Mouse (Mus musculus) midbrain, embryonic 10.5 days (tissue): ENCODE data around the gene Mrpl43. TPM values are rescaled to one million over a fixed set of nuclear protein-coding genes. Genes with fewer than 3 reads are reported as not detected.

Experiments used
- DNase-seq: peaks from one replicate; pipeline ENCODE4 v3.0.0-alpha.2; 2017; ENCODE audit warnings: low spot score
- H3K27ac ChIP-seq: fragments of 300-500 bp; sonication (generic); replicated peaks from 2 replicates; pipeline ENCODE4 v1.5.1; 2016; ENCODE audit warnings: mild to moderate bottlenecking
- H3K27me3 ChIP-seq: fragments of 300-500 bp; sonication (generic); 2 replicates; pipeline ENCODE4 v1.6.1; 2016; ENCODE audit warnings: low read depth, mild to moderate bottlenecking; ENCODE audit not compliant: poor library complexity, severe bottlenecking
- H3K36me3 ChIP-seq: fragments of 300-500 bp; sonication (generic); 2 replicates; pipeline ENCODE4 v1.6.1; 2016; ENCODE audit warnings: mild to moderate bottlenecking, moderate library complexity
- H3K4me1 ChIP-seq: fragments of 300-500 bp; sonication (generic); 2 replicates; pipeline ENCODE4 v1.6.1; 2016
- H3K4me3 ChIP-seq: fragments of 300-500 bp; sonication (generic); 2 replicates; pipeline ENCODE4 v1.5.1; 2016; ENCODE audit warnings: mild to moderate bottlenecking, moderate library complexity
- H3K9me3 ChIP-seq: fragments of 300-500 bp; sonication (generic); replicated peaks from 2 replicates; pipeline ENCODE4 v1.6.1; 2016; ENCODE audit warnings: mild to moderate bottlenecking
- WGBS: fragments of 180-500 bp; shearing (Covaris S2); methylation state at CpG from one replicate; pipeline ENCODE4 v1.1.7; 2016; 5-methylcytosine and 5-hydroxymethylcytosine counted together
- polyA plus RNA-seq: library from polyadenylated mRNA; unstranded; fragments of >200 nt; fragmentation: Nextera tagmentation; extraction: Ambion mirVana; gene quantifications from 2 replicates; pipeline ENCODE4 v1.2.1, GENCODE M21; 2016

Mrpl43 gene
- polyA plus RNA-seq, 1 experiment from 2014 or later = 72.9 TPM

DNA sequence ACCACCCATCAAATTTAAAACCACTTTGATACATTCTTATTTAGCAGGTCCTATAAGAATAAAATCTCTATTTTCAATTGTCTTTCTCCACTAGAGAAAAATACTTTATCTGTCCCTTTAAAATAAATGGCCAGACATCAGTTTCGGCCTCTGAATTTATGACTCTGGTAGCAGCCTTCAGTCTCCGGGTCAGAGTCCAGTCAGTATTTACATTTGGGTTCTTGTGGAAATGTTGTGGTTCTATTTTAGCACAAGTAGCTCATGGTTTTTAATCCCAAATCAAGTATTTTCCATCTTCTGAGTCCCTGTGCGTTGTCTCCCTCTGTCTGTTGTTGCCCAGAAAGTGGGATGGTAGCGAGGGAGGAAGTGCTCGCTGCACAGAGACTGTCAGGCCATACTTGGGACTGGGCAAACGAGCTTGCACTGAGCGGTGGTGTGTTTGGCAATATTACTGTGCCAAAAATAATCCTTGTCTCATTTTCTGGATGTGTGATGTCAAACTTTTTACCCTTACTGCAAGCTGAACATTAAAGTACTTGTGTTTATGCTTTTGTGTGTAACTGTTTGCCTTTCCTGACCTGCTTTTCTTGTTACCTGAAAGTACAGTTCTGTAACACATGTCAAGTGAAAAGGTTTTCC, 23.6 kb downstream of the Mrpl43 start:
- Histone ChIP-seq H3K4me1 (no peaks in the 10 kb centered on the region), H3K36me3 (peaks cover 52% of the 10 kb centered on the region), H3K27me3 (peaks cover 12% of the 10 kb centered on the region), H3K27ac (no peak overlapping the region), H3K4me3 (no peak overlapping the region), H3K9me3 (no peaks in the 10 kb centered on the region)
- WGBS = 92% methylated on average over 7 of the region's 7 CpGs
- DNase-seq = no peak

GRCm38 (mm10) chr19:44980787-44981186, 25.5 kb downstream of the Mrpl43 start:
- no peak overlapping the region for H3K27ac ChIP-seq
- H3K36me3 ChIP-seq = peaks cover 70% of the 10 kb centered on the region
- no peaks in the 10 kb centered on the region for H3K4me1 ChIP-seq
- no peak for DNase-seq
- WGBS = 96% methylated on average over 2 of the region's 2 CpGs
- H3K9me3 ChIP-seq = no peaks in the 10 kb centered on the region
- no peak overlapping the region for H3K4me3 ChIP-seq
- no peaks in the 10 kb centered on the region for H3K27me3 ChIP-seq

- H3K4me3 ChIP-seq = no peak overlapping the region
- H3K4me1 ChIP-seq = no peaks in the 10 kb centered on the region
- WGBS = 91% methylated on average over 6 of the region's 6 CpGs
- no peak overlapping the region for H3K27ac ChIP-seq
- DNase-seq = no peak
- no peaks in the 10 kb centered on the region for H3K27me3 ChIP-seq
- no peaks in the 10 kb centered on the region for H3K9me3 ChIP-seq
- H3K36me3 ChIP-seq = peaks cover 100% of the 10 kb centered on the region
Measured at GRCm38 (mm10) chr19:44977148-44977547, 29.1 kb downstream of the Mrpl43 start.

DNA sequence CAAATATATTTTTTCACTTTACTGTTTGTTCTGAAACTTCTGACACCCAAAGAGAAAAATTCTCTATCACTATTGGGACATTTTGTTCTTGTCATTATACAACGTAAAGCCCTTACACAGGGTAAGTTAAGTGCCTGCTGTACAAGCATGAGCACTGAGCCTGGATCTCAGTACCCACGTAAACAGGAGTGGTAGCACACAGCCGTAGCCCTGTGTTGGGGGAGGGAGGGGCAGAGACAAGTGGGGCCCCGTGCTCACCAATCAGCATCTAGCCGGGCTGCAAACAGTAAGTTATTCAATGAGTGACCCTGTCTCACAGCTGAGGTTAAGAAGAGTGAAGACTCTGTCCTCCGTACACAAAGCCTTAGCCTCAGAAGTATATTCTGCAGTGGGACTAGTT, 29.6 kb downstream of the Mrpl43 start:
- Histone ChIP-seq H3K4me3 (no peak overlapping the region), H3K36me3 (peaks cover 100% of the 10 kb centered on the region), H3K4me1 (no peaks in the 10 kb centered on the region), H3K9me3 (no peaks in the 10 kb centered on the region), H3K27me3 (no peaks in the 10 kb centered on the region), H3K27ac (no peak overlapping the region)
- 87% methylated on average over 6 of the region's 6 CpGs for WGBS
- no peak for DNase-seq

DNA sequence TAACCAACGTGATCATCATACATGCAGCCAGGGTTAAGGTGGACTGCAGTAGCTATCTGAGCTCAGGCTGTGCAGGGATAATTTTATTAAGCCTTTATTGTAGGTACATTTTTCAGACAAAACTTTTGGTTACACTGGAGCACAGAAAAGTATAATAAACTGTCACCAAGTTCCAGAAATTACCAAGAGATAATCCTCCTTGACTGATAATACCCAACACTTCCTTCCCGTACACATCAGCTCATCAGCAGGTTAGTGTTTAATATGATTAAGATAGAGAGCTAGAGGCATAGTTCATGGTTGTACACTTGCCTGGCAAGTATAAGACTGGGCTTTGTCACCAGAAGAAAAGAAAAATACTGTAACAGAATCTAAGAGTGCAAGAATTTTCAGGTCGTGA, 37.9 kb downstream of the Mrpl43 start:
- 93% methylated on average over 3 of the region's 3 CpGs for WGBS
- no peaks in the 10 kb centered on the region for H3K27me3 ChIP-seq
- H3K36me3 ChIP-seq = peaks cover 97% of the 10 kb centered on the region
- H3K4me1 ChIP-seq = no peaks in the 10 kb centered on the region
- H3K4me3 ChIP-seq = no peak overlapping the region
- H3K27ac ChIP-seq = no peak overlapping the region
- H3K9me3 ChIP-seq = no peaks in the 10 kb centered on the region
- no peak for DNase-seq

GRCm38 (mm10) chr19:44965978-44966377, 40.3 kb downstream of the Mrpl43 start:
- H3K36me3 ChIP-seq = peaks cover 97% of the 10 kb centered on the region
- DNase-seq = no peak
- 93% methylated on average over 1 of the region's 1 CpGs for WGBS
- H3K4me1 ChIP-seq = no peaks in the 10 kb centered on the region
- no peak overlapping the region for H3K27ac ChIP-seq
- H3K27me3 ChIP-seq = no peaks in the 10 kb centered on the region
- no peaks in the 10 kb centered on the region for H3K9me3 ChIP-seq
- H3K4me3 ChIP-seq = no peak overlapping the region

DNA sequence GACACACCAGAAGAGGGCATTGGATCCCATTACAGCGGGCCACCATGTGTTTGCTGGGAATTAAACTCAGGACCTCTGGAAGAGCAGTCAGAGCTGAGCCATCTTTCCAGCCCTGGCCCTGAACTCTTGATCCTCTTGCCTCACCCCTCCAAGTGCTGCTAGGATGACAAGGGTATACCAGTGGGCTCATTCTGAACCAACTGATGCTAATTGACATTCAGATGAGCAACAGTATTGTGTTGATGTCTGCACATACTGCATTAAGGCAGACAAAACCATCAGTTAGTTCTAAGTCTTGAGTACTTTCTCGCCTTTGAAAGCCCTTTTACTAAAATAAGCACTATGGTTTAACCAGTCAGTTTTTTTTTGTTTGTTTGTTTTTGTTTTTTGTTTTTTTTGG, 46.6 kb downstream of the Mrpl43 start:
- no peaks in the 10 kb centered on the region for H3K9me3 ChIP-seq
- no peaks in the 10 kb centered on the region for H3K4me1 ChIP-seq
- H3K4me3 ChIP-seq = no peak overlapping the region
- H3K36me3 ChIP-seq = peaks cover 97% of the 10 kb centered on the region
- 91% methylated on average over 2 of the region's 2 CpGs for WGBS
- no peaks in the 10 kb centered on the region for H3K27me3 ChIP-seq
- DNase-seq = no peak
- no peak overlapping the region for H3K27ac ChIP-seq

Other genes with a start within 250 kb of the Mrpl43 start
- gene Slf2, start 75.3 kb downstream of the Mrpl43 start, polyA plus RNA-seq = 37.2 and 39.1 TPM in 2 replicates
- 3.1 and 5.4 TPM in 2 replicates for gene Sema4g, start 17.3 kb downstream of the Mrpl43 start, polyA plus RNA-seq
- gene Twnk, start 779 bp downstream of the Mrpl43 start, polyA plus RNA-seq = 31.4 and 33.6 TPM in 2 replicates
- gene Lzts2, start 8.0 kb upstream of the Mrpl43 start, polyA plus RNA-seq = 55.1 and 58.4 TPM in 2 replicates
- 0.19 and 0.34 TPM in 2 replicates for gene Pdzd7, start 39.3 kb upstream of the Mrpl43 start, polyA plus RNA-seq
- 8.3 and 15.3 TPM in 2 replicates for gene Sfxn3, start 41.1 kb upstream of the Mrpl43 start, polyA plus RNA-seq
- gene Kazald1, start 68.8 kb upstream of the Mrpl43 start, polyA plus RNA-seq = 0.38 and 0.39 TPM in 2 replicates
- gene Tlx1, start 144.2 kb upstream of the Mrpl43 start, polyA plus RNA-seq = 0.11 and 0.22 TPM in 2 replicates
- gene Lbx1, start 229.4 kb upstream of the Mrpl43 start, polyA plus RNA-seq = 0.05 TPM in 1 of 2 replicates, not detected in the other